Mouse (Mus musculus): ENCODE measurements around the gene Rab4b. TPM values are rescaled to one million over a fixed set of nuclear protein-coding genes. Genes with fewer than 3 reads are reported as not detected.

Gene Rab4b
- polyA plus RNA-seq (2014; fragmentation: Illumina TruSeq; extraction: RNeasy Lipid Tissue Mini Kit (QIAGEN cat#74804); ENCODE audit: low read depth, low replicate concordance), result 5.2 TPM

GRCm38 (mm10) chr7:27178324-27179216 is at the start of gene Rab4b:
Gene Rab4b, minus strand, starts transcription at chr7:27178896.

DNA sequence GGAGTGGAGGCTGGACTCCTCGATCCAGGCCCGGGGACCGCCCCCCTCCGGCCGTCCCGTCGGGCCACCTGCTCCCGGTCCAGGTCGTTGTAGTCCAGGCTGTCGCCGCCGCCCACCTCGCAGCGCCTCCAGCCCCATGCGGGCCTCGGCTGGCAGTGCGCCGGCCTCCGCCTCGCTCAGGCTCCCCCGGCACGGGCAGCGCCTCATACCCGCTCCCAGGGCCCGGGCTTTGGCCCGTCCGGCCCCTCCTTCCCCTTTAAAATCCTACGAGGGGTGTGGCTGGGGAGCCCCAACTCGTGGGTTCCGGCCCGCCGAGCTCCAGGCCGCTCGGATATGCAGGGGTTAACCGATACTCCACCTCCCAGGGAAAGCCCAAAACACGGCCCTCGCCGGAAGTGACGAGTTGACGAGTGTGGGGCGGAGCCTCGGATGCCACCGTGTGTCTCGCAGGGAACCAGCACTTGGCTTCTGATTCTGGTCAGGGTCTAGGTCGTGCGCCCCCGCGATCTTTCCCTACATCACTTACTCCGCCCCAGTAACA is 49.7 kb upstream of the Rab4b start, which contains the start of gene Itpkc:
TSS of gene Itpkc (minus strand) at position 381 of the 541 bp plus-strand sequence.

GRCm38 (mm10) chr7:27195681-27196611 is 17.2 kb upstream of the Rab4b start, which contains the start of the genes BC024978 and Snrpa:
Gene BC024978, plus strand, starts transcription at chr7:27195781.
Gene Snrpa, minus strand, starts transcription at chr7:27196271.

DNA sequence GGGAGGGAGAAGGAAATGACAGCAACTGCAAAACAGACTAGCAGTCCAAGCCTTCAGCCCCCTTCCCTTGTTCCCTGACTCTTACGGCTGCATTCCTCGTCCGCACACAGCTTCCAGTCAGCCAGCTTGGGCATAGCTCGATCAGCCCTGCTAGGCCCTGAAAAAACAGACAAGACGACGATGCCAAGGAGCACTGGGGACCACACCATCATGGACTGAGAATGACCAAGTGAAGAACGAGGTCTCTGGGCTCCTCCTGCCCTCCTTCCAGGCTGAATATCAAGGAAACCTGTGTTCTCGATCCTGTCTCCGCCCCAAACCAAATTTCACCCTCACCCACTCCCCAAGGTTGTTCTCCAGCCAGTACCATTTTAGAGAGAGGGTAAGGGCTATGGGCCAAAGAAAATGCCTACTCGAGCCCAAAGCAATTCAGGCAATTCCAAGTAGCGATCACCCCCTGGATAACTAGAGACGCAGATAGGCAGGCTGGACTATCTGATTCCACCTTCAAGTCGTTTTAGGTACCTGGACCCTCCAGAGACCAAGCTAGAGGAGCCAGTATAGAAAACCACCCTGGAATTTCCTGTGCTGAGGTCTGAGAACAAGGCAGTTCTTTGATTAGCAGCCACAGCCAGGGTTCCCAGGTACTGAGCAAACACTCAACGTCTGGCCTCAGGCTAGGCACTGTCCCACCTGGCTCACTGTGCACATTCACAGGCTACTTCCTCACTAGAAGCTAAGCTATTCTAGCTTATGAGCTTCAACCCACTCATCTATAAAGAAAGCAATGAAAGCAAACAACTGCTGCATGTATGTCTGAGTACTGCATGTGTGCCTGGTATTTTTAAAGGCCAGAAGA is 2.4 kb upstream of the Rab4b start, which contains the start of the genes Gm21983 and Mia:
TSS of gene Gm21983 (minus strand) at position 250 of the 859 bp plus-strand sequence.
TSS of gene Mia (minus strand) at position 321 of the 859 bp plus-strand sequence.

GRCm38 (mm10) chr7:27166614-27167474 is 11.9 kb downstream of the Rab4b start, which contains the start of gene Egln2:
Gene Egln2, minus strand, starts transcription at chr7:27166802.

GRCm38 (mm10) chr7:27153205-27153764 is 25.4 kb downstream of the Rab4b start, which contains the start of gene Cyp2t4:
Gene Cyp2t4, plus strand, starts transcription at chr7:27153714.

DNA sequence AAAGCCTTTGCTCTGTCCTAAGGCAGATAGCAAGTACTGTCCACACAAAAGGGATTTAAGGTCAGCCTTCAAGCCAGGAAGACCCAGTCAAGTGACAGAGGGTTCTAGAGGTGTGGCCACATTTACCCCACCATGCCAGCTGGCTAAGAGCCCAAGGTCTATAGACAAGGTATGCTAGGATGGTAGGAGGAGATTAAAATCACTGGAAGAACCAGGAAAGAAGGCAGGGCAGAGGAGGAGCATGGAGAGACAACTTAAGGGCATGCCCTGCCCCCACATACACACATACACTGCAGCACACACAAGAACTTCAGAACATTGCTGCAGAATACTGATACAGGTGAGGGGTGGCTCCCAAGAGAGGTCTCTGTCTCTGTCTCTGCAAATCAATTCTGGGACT is 59.0 kb downstream of the Rab4b start, which contains the start of gene Cyp2f2:
TSS of gene Cyp2f2 (plus strand) at position 234 of the 400 bp plus-strand sequence.

Other genes with a start within 250 kb of the Rab4b start
- gene Cyp2a22, start 239.5 kb downstream of the Rab4b start, polyA plus RNA-seq (2014; fragmentation: Illumina TruSeq; extraction: RNeasy Lipid Tissue Mini Kit (QIAGEN cat#74804); ENCODE audit: low read depth, low replicate concordance), result not detected
- gene Cyp2a12, start 149.8 kb downstream of the Rab4b start, polyA plus RNA-seq (2014; fragmentation: Illumina TruSeq; extraction: RNeasy Lipid Tissue Mini Kit (QIAGEN cat#74804); ENCODE audit: low read depth, low replicate concordance), result 0.25 TPM
- gene Cyp2f2, start 59.0 kb downstream of the Rab4b start, polyA plus RNA-seq (2014; fragmentation: Illumina TruSeq; extraction: RNeasy Lipid Tissue Mini Kit (QIAGEN cat#74804); ENCODE audit: low read depth, low replicate concordance), result 3.7 TPM
- gene Cyp2t4, start 25.2 kb downstream of the Rab4b start, polyA plus RNA-seq (2014; fragmentation: Illumina TruSeq; extraction: RNeasy Lipid Tissue Mini Kit (QIAGEN cat#74804); ENCODE audit: low read depth, low replicate concordance), result not detected
- 7.7 TPM for gene Egln2, start 12.1 kb downstream of the Rab4b start, polyA plus RNA-seq (2014; fragmentation: Illumina TruSeq; extraction: RNeasy Lipid Tissue Mini Kit (QIAGEN cat#74804); ENCODE audit: low read depth, low replicate concordance)
- gene Gm21983, start 2.2 kb upstream of the Rab4b start, polyA plus RNA-seq (2014; fragmentation: Illumina TruSeq; extraction: RNeasy Lipid Tissue Mini Kit (QIAGEN cat#74804); ENCODE audit: low read depth, low replicate concordance), result not detected
- gene Mia, start 2.3 kb upstream of the Rab4b start, polyA plus RNA-seq (2014; fragmentation: Illumina TruSeq; extraction: RNeasy Lipid Tissue Mini Kit (QIAGEN cat#74804); ENCODE audit: low read depth, low replicate concordance), result not detected
- 7.2 TPM for gene BC024978, start 16.9 kb upstream of the Rab4b start, polyA plus RNA-seq (2014; fragmentation: Illumina TruSeq; extraction: RNeasy Lipid Tissue Mini Kit (QIAGEN cat#74804); ENCODE audit: low read depth, low replicate concordance)
- gene Snrpa, start 17.4 kb upstream of the Rab4b start, polyA plus RNA-seq (2014; fragmentation: Illumina TruSeq; extraction: RNeasy Lipid Tissue Mini Kit (QIAGEN cat#74804); ENCODE audit: low read depth, low replicate concordance), result 4.7 TPM
- gene Itpkc, start 49.8 kb upstream of the Rab4b start, polyA plus RNA-seq (2014; fragmentation: Illumina TruSeq; extraction: RNeasy Lipid Tissue Mini Kit (QIAGEN cat#74804); ENCODE audit: low read depth, low replicate concordance), result 2.8 TPM
- 0.54 TPM for gene Coq8b, start 54.1 kb upstream of the Rab4b start, polyA plus RNA-seq (2014; fragmentation: Illumina TruSeq; extraction: RNeasy Lipid Tissue Mini Kit (QIAGEN cat#74804); ENCODE audit: low read depth, low replicate concordance)
- gene Numbl, start 79.5 kb upstream of the Rab4b start, polyA plus RNA-seq (2014; fragmentation: Illumina TruSeq; extraction: RNeasy Lipid Tissue Mini Kit (QIAGEN cat#74804); ENCODE audit: low read depth, low replicate concordance), result 0.50 TPM
- 2.3 TPM for gene Ltbp4, start 158.8 kb upstream of the Rab4b start, polyA plus RNA-seq (2014; fragmentation: Illumina TruSeq; extraction: RNeasy Lipid Tissue Mini Kit (QIAGEN cat#74804); ENCODE audit: low read depth, low replicate concordance)
- 2.5 TPM for gene Shkbp1, start 177.1 kb upstream of the Rab4b start, polyA plus RNA-seq (2014; fragmentation: Illumina TruSeq; extraction: RNeasy Lipid Tissue Mini Kit (QIAGEN cat#74804); ENCODE audit: low read depth, low replicate concordance)
- gene Gm20479, start 178.5 kb upstream of the Rab4b start, polyA plus RNA-seq (2014; fragmentation: Illumina TruSeq; extraction: RNeasy Lipid Tissue Mini Kit (QIAGEN cat#74804); ENCODE audit: low read depth, low replicate concordance), result not detected

Data from sigmoid colon, adult 10 weeks (tissue).